Mouse (Mus musculus) forebrain, embryonic 15.5 days (tissue): ENCODE results near the gene Ptk6. TPM values are rescaled to one million over a fixed set of nuclear protein-coding genes. Genes with fewer than 3 reads are reported as not detected.
"Not testable (repeated sequence)": the region's sequence is repeated elsewhere in the genome, so short reads cannot be mapped to it uniquely, and the experiment has no call there.

Source experiments
- ATAC-seq: fragments of 200-750 bp; cut with Nextera tagmentation; replicated peaks from 2 replicates; pipeline ENCODE4 v1.8.0; 2017; ENCODE audit warnings: mild to moderate bottlenecking, moderate TSS enrichment, moderate library complexity
- H3K27ac ChIP-seq: fragments of 300-500 bp; sonication (generic); replicated peaks from 2 replicates; pipeline ENCODE4 v1.5.1; 2015; ENCODE audit warnings: mild to moderate bottlenecking, inconsistent platforms
- H3K27me3 ChIP-seq: fragments of 300-500 bp; sonication (generic); 2 replicates; pipeline ENCODE4 v1.6.1; 2015; ENCODE audit warnings: inconsistent platforms
- H3K36me3 ChIP-seq: fragments of 300-500 bp; sonication (generic); 2 replicates; pipeline ENCODE4 v1.6.1; 2015; ENCODE audit warnings: mild to moderate bottlenecking, inconsistent platforms
- H3K4me1 ChIP-seq: fragments of 300-500 bp; sonication (generic); 2 replicates; pipeline ENCODE4 v1.6.1; 2015; ENCODE audit warnings: inconsistent platforms
- H3K4me2 ChIP-seq: fragments of 300-500 bp; sonication (generic); replicated peaks from 2 replicates; pipeline ENCODE4 v1.6.1; 2015; ENCODE audit warnings: mild to moderate bottlenecking, inconsistent platforms
- H3K4me3 ChIP-seq: fragments of 300-500 bp; sonication (generic); 2 replicates; pipeline ENCODE4 v1.5.1; 2015; ENCODE audit warnings: mild to moderate bottlenecking, inconsistent platforms
- H3K9ac ChIP-seq: fragments of 300-500 bp; sonication (generic); replicated peaks from 2 replicates; pipeline ENCODE4 v1.6.1; 2015; ENCODE audit warnings: mild to moderate bottlenecking, inconsistent platforms
- H3K9me3 ChIP-seq: fragments of 300-500 bp; sonication (generic); 2 replicates; pipeline ENCODE4 v1.6.1; 2016; ENCODE audit warnings: inconsistent platforms
- WGBS: fragments of 180-500 bp; shearing (Covaris S2); methylation state at CpG from one replicate; pipeline ENCODE4 v1.1.7; 2015; ENCODE audit warnings: mixed read lengths; 5-methylcytosine and 5-hydroxymethylcytosine counted together
- polyA plus RNA-seq: library from polyadenylated mRNA; unstranded; fragments of >200 nt; fragmentation: Nextera tagmentation; extraction: Ambion mirVana; gene quantifications from 2 replicates; pipeline ENCODE4 v1.2.1, GENCODE M21; 2015

Gene Ptk6
- polyA plus RNA-seq, 1 experiment from 2014 or later = not detected

DNA sequence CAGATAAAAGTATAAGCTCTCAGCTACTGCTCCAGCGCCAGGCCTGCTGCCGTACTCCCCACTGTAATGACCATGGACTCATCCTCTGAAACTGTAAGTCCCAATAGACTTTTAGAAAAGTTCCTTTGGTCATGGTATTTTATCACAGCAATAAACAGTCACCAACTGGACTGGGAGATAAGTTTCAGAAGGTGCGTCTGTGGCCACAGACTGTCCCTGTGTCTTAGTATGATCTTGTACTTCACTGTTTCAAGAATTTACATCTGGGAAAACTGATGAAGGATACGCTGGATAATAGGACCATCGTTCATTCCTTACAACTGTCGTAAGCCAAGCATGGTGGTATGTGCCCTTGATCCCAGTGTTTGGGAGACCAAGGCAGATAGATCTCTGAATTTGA lies 13.4 kb upstream of the Ptk6 start:
- H3K4me3 ChIP-seq = no peak overlapping the region

DNA sequence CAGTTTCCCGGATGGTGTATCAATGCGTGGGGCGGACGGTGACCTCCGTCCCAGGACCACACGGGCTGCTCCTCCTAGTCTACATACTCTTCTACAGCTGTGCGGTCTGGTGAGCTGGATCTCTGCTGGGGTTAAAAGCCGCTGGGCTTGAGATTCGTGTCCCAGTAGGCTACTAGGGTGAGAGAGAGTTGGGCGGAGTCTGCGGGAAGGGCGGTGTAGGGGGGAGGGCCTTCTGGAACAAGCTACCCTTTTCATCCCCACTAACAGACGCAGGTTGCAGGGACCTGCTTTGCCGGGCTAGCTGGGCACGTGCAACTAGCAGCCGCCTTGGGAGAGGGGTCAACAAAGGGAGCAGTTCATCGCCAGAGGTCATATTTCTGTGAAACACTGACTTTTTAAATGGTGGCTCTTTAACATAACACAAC lies 10.4 kb upstream of the Ptk6 start, which contains the start of gene Srms:
Srms (minus strand) TSS at position 165 of the 425 bp plus-strand sequence.
- Histone ChIP-seq H3K36me3 (no peaks in the 10 kb centered on the region), H3K9ac (no peak within 1 kb of the TSS), H3K4me1 (peaks cover 11% of the 10 kb centered on the region), H3K27me3 (peaks cover 36% of the 10 kb centered on the region), H3K4me3 (peak within 1 kb of the TSS; percentile 21), H3K27ac (no peak within 1 kb of the TSS), H3K4me2 (peak within 1 kb of the TSS; percentile 39), H3K9me3 (no peaks in the 10 kb centered on the region)
- WGBS = 2% methylated on average over 17 of the region's 17 CpGs
- ATAC-seq = no peak

More for the DNA sequence above, 13.4 kb upstream of the Ptk6 start:
- peaks cover 36% of the 10 kb centered on the region for H3K27me3 ChIP-seq
- H3K36me3 ChIP-seq = no peaks in the 10 kb centered on the region
- ATAC-seq = no peak
- no peak overlapping the region for H3K9ac ChIP-seq
- no peaks in the 10 kb centered on the region for H3K9me3 ChIP-seq
- WGBS = 91% methylated on average over 6 of the region's 6 CpGs
- no peak overlapping the region for H3K27ac ChIP-seq
- H3K4me1 ChIP-seq = peaks cover 21% of the 10 kb centered on the region
- H3K4me2 ChIP-seq = no peak overlapping the region

DNA sequence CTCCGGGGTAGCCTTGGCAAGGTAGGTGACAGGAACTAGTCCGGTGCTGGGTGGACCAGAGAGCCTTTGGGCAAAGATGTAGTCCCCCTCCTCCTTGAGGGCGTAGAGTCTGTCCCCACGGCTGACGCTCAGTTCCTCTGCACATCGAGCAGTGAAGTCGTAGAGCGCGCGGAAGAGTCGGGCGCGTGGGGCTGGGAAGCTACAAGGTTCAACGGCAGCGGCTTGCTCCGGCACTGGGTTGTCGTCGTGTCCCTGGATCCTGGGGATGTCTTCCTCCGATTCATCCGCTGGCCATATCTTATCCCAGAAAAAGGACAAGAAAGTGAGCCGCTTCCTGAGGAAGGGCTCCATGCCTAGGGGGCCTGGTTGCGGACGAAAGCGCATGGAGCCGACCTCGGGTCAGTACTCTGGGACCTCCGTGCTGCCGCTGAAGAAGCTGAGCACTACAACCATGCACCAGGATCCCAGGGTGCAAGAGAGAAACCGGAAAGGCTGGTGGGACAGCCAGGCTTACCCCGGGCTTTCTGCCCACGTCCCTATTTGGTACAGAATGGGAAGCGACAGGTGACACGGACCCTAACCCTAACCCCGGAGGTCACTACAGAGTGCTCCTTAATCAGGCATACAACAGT lies 9.9 kb upstream of the Ptk6 start:
- no peak for ATAC-seq
- Histone ChIP-seq H3K4me2 (peak overlapping the region; percentile 39), H3K4me3 (peak overlapping the region; percentile 21), H3K4me1 (peaks cover 11% of the 10 kb centered on the region), H3K36me3 (no peaks in the 10 kb centered on the region), H3K9me3 (no peaks in the 10 kb centered on the region), H3K9ac (no peak overlapping the region), H3K27me3 (peaks cover 36% of the 10 kb centered on the region), H3K27ac (no peak overlapping the region)
- 3% methylated on average over 34 of the region's 34 CpGs for WGBS

DNA sequence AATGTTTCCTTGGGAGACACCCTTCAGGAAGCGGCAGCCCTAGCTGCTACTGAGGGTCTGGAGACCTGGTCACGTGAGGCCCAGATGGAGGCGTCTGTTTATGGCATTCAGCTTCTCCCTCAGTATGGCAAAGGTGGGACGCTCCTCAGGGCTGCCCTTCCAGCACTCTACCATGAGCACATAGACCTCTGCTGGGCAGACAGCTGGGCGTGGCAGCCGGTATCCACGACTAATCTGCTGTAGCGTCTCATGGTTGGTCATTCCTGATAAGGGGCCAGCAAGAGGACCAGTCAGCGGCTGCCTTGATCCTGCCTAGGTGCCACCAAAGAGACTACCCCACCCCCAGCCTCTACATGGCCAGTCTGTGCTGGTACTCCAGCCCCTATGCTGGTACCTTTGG lies 3.5 kb upstream of the Ptk6 start:
- H3K36me3 ChIP-seq = no peaks in the 10 kb centered on the region
- no peaks in the 10 kb centered on the region for H3K4me1 ChIP-seq
- WGBS = 87% methylated on average over 9 of the region's 9 CpGs
- H3K9me3 ChIP-seq = no peaks in the 10 kb centered on the region
- no peak overlapping the region for H3K4me3 ChIP-seq
- no peak overlapping the region for H3K4me2 ChIP-seq
- ATAC-seq = no peak
- no peak overlapping the region for H3K9ac ChIP-seq
- no peaks in the 10 kb centered on the region for H3K27me3 ChIP-seq
- no peak overlapping the region for H3K27ac ChIP-seq

DNA sequence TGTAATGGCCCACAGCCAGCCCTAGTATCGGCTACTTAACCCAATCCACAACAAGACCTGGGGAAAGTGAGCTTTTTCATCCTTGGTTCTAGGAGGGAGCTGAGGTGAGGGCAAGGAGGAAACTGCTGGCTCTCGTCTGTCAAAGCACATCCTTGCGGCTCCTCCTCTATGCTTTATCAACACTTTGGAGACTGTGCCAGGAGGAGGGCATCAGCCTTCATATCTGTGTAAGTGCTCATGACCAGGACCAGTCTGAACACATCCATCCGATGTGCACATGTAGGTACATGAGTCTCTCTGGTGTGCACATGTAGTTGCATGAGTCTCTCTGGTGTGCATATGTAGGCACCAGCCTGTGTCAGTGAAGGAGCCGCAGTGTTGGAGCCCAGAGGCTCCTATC lies 3.1 kb upstream of the Ptk6 start:
- no peak for ATAC-seq
- H3K4me2 ChIP-seq = no peak overlapping the region
- 91% methylated on average over 5 of the region's 5 CpGs for WGBS
- no peaks in the 10 kb centered on the region for H3K9me3 ChIP-seq
- H3K27ac ChIP-seq = no peak overlapping the region
- no peaks in the 10 kb centered on the region for H3K4me1 ChIP-seq
- H3K9ac ChIP-seq = no peak overlapping the region
- H3K4me3 ChIP-seq = no peak overlapping the region
- H3K36me3 ChIP-seq = no peaks in the 10 kb centered on the region
- no peaks in the 10 kb centered on the region for H3K27me3 ChIP-seq

DNA sequence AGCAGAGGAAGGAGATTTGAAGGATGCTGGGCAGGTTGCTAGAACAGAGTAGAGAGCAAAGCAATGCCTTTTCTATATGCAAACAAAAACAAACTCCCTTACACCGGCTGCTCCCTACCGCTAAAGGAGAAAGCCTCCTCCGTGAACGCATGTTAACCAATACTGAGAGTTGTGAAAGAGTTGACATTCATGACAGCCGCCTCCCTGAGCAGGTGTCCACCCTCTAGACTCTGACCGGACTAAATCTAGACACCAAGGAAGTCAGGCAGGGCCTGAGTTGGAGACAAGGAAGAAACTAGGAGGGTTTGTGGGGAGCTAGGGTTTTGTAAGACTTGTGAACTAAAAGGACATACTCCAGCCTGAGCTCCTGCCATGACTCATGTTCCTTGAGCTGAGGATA lies 297 bp upstream of the Ptk6 start:
- H3K27me3 ChIP-seq = no peaks in the 10 kb centered on the region
- no peak overlapping the region for H3K4me2 ChIP-seq
- no peak for ATAC-seq
- H3K4me1 ChIP-seq = no peaks in the 10 kb centered on the region
- no peaks in the 10 kb centered on the region for H3K9me3 ChIP-seq
- WGBS = 78% methylated on average over 6 of the region's 6 CpGs
- no peak overlapping the region for H3K27ac ChIP-seq
- H3K9ac ChIP-seq = no peak overlapping the region
- H3K4me3 ChIP-seq = no peak overlapping the region
- H3K36me3 ChIP-seq = no peaks in the 10 kb centered on the region

- Histone ChIP-seq H3K4me1 (no peaks in the 10 kb centered on the region), H3K4me2 (no peak overlapping the region), H3K27me3 (no peaks in the 10 kb centered on the region), H3K4me3 (no peak overlapping the region), H3K27ac (no peak overlapping the region), H3K9ac (no peak overlapping the region), H3K36me3 (no peaks in the 10 kb centered on the region), H3K9me3 (no peaks in the 10 kb centered on the region)
- 77% methylated on average over 3 of the region's 3 CpGs for WGBS
- no peak for ATAC-seq
Measured at GRCm38 (mm10) chr2:181201606-181202005, 983 bp downstream of the Ptk6 start.

DNA sequence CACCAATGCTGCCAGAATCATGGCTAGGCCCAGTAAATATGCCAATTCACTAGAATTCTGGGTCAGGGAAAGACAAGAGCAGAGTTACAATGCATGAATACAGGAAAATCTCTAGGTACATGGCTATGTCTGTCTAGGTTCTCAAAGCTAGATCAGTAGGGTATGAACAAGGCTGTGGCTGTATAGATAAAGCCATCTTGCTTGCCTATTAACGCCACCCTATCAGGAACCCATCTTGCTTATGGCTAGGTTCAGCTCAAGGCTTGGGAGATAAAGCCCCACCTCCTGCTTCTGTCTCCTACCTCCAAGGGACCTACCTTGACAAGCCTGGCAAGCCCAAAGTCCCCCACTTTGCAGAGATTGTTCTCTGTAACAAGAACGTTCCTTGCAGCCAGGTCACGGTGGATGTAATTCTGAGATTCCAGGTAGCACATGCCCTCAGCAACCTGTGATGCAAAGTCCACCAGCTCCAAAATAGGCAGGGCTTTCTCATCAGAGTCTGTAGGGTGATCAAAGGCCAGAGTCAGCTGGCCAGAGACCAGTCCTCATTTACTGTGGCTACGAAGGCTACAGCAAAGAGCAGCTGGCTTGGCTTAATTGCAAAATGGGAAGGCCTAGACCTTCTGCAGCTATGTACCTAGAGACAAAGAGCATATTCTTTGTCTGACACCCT lies 5.8 kb downstream of the Ptk6 start:
- Histone ChIP-seq H3K4me1 (no peaks in the 10 kb centered on the region), H3K4me2 (no peak overlapping the region), H3K27ac (no peak overlapping the region), H3K27me3 (no peaks in the 10 kb centered on the region), H3K4me3 (no peak overlapping the region), H3K36me3 (no peaks in the 10 kb centered on the region), H3K9ac (no peak overlapping the region), H3K9me3 (no peaks in the 10 kb centered on the region)
- WGBS = 88% methylated on average over 4 of the region's 4 CpGs
- ATAC-seq = no peak

DNA sequence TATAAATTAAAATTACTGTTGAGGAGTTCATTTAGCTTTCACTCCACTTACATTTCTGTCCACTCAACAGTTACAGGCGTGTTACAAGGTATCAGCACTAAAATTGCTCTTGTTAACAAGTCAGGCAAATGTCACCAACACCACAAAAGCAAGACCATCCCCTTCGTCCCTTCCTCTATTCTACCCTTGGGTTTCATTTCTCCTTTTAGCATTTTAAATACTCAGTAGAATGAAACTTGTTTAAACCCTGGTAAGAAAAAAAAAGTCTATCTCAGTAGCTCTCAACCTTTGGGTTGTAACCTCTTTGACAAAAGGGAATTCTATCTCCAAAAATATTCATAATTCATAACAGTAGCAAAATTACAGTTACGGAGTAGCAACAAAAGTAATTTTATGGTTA lies 9.5 kb downstream of the Ptk6 start:
- no peak overlapping the region for H3K4me3 ChIP-seq
- peaks cover 11% of the 10 kb centered on the region for H3K36me3 ChIP-seq
- WGBS = 83% methylated on average over 3 of the region's 3 CpGs
- H3K9me3 ChIP-seq = no peaks in the 10 kb centered on the region
- no peaks in the 10 kb centered on the region for H3K27me3 ChIP-seq
- no peak overlapping the region for H3K4me2 ChIP-seq
- H3K27ac ChIP-seq = no peak overlapping the region
- no peak for ATAC-seq
- H3K4me1 ChIP-seq = peaks cover 9% of the 10 kb centered on the region
- no peak overlapping the region for H3K9ac ChIP-seq

- no peak overlapping the region for H3K27ac ChIP-seq
- H3K9me3 ChIP-seq = no peaks in the 10 kb centered on the region
- WGBS = 60% methylated on average over 4 of the region's 4 CpGs
- no peaks in the 10 kb centered on the region for H3K27me3 ChIP-seq
- H3K4me3 ChIP-seq = no peak overlapping the region
- H3K4me2 ChIP-seq = no peak overlapping the region
- H3K36me3 ChIP-seq = peaks cover 11% of the 10 kb centered on the region
- no peak for ATAC-seq
- H3K4me1 ChIP-seq = peaks cover 9% of the 10 kb centered on the region
- H3K9ac ChIP-seq = no peak overlapping the region
Measured at GRCm38 (mm10) chr2:181191936-181192335, 10.7 kb downstream of the Ptk6 start.

DNA sequence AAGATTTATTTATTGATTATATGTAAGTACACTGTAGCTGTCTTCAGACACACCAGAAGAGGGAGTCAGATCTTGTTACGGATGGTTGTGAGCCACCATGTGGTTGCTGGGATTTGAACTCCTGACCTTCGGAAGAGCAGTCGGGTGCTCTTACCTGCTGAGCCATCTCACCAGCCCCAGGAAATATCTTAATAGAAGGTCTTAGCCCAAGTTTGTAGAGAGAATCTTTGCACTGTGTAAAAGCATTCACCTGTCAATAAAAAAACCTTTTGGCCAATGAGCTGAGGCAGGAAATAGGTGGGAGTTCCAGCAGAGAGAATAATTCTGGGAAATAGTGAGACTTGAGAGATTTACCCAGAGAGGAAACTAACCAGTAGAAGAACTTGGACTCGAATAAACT lies 11.2 kb downstream of the Ptk6 start:
- H3K27ac ChIP-seq, H3K4me2 ChIP-seq, H3K27me3 ChIP-seq, ATAC-seq, H3K4me3 ChIP-seq, H3K9me3 ChIP-seq, H3K9ac ChIP-seq: not testable (repeated sequence)
- H3K36me3 ChIP-seq = peaks cover 11% of the 10 kb centered on the region
- H3K4me1 ChIP-seq = peaks cover 13% of the 10 kb centered on the region
- 78% methylated on average over 4 of the region's 4 CpGs for WGBS

GRCm38 (mm10) chr2:181189321-181189720 lies 13.3 kb downstream of the Ptk6 start:
- Histone ChIP-seq H3K36me3 (peaks cover 11% of the 10 kb centered on the region), H3K4me2 (no peak overlapping the region; the same call in 1 of the 2 replicates), H3K4me3 (no peak overlapping the region), H3K27ac (no peak overlapping the region), H3K27me3 (no peaks in the 10 kb centered on the region), H3K9ac (no peak overlapping the region), H3K4me1 (peaks cover 16% of the 10 kb centered on the region), H3K9me3 (no peaks in the 10 kb centered on the region)
- WGBS = 93% methylated on average over 1 of the region's 1 CpGs
- ATAC-seq = no peak
